Mouse (Mus musculus) E14TG2a.4 (cell line): Measurements from ENCODE around the gene Sfpq.

ENCODE experiments used
- H3K27me3 ChIP-seq: 2 replicates; pipeline ENCODE4 v1.6.1; 2014; ENCODE audit warnings: low read length, control low read depth; ENCODE audit not compliant: insufficient read depth
- H3K36me3 ChIP-seq: 2 replicates; pipeline ENCODE4 v1.6.1; 2014; ENCODE audit warnings: low read length, control low read depth; ENCODE audit not compliant: insufficient read depth
- H3K4me1 ChIP-seq: replicated peaks from 2 replicates; pipeline ENCODE4 v1.6.1; 2014; ENCODE audit warnings: low read depth, low read length, control low read depth
- H3K4me3 ChIP-seq: replicated peaks from 2 replicates; pipeline ENCODE4 v1.5.1; 2014; ENCODE audit warnings: mild to moderate bottlenecking, low read length
- H3K9me3 ChIP-seq: 2 replicates; pipeline ENCODE4 v1.6.1; 2014; ENCODE audit warnings: low read length, control low read depth
- CTCF ChIP-seq: conservative IDR thresholded peaks from 2 replicates; pipeline ENCODE4 v1.5.1; 2014; ENCODE audit warnings: low read length
- NANOG ChIP-seq: IDR thresholded peaks from 2 replicates; pipeline ENCODE4 v1.6.1; 2014; ENCODE audit warnings: borderline replicate concordance, low read length, mixed read lengths
- POU5F1 ChIP-seq: IDR thresholded peaks from 2 replicates; pipeline ENCODE4 v1.6.1; 2014; ENCODE audit warnings: low read length, borderline replicate concordance

The Sfpq gene

DNA sequence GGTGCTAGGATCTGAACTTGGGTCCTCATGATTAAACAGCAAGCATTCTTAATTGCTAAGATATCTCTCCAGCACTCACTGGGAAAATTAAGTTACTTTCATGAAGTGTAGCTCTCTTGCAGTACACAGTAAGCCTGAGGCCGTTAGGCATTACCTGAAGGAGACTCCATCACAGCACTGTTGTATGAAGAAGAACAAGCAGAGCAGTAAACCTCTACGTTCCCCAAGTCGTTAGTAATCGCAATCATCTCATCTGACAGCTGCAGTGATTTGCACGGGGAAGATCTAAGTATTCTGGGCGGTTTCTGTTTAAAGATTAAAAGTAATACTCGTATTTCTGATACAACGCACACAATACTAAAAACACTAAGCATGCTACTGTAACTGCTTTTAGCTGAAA, 30.0 kb downstream of the Sfpq start:
- peaks cover 51% of the 10 kb centered on the region for H3K4me1 ChIP-seq
- peaks cover 92% of the 10 kb centered on the region for H3K36me3 ChIP-seq
- TF ChIP-seq NANOG (no peak), CTCF (no peak), POU5F1 (no peak)
- H3K9me3 ChIP-seq, result no peaks in the 10 kb centered on the region
- no peak overlapping the region for H3K4me3 ChIP-seq
- no peaks in the 10 kb centered on the region for H3K27me3 ChIP-seq

DNA sequence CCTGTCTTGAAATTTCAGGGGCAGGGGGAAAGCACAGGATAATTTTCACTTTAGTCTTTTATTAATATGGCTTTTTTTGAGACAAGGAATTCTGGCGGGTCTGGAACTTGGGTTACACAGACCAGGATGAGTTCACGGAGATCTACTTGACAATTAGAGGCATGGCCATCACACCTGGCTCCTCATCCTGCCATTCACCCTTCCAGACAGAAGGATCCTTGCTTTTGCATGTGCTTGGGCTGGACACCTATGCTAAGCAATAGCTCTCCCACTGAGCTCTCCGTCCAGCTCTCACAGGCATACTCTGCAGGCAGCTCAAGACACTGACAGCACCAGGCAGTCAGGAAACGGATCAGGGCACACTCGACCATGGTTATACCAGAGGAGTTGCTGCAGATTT, 31.9 kb downstream of the Sfpq start:
- TF ChIP-seq CTCF (no peak), POU5F1 (no peak), NANOG (no peak)
- Histone ChIP-seq H3K36me3 (peaks cover 92% of the 10 kb centered on the region), H3K4me3 (no peak overlapping the region), H3K9me3 (no peaks in the 10 kb centered on the region), H3K27me3 (no peaks in the 10 kb centered on the region), H3K4me1 (peaks cover 60% of the 10 kb centered on the region)

DNA sequence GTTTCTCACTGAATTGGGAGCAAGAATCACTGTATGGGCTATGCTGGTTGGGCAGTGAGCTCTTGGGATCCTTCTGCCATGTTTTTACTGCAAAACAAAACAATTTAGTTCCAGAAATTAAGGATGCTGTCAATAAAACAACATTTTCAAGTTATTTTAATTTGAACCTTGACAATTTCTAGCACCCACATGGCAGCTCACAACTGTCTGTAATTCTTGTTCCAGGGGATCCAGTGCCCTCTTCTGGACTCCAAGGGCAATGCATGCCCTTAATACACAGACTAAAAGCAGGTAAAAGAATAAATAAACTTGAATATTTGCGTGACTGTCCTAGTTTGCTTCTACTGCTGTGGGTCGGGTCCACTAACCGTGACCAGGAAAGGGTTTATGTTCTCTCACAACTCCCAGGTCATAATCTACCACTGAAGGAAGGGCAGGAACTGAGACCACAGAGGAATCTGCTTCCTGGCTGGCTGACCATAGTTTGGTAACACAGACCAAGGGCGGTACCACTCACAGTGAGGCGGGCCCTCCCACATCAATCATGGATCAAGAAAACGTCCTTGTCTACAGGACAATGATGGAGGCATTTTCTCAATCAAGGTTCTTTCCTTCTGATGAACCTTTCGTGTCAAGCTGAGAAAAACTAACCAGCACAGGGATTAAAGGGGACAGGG, 33.5 kb downstream of the Sfpq start:
- Histone ChIP-seq H3K27me3 (no peaks in the 10 kb centered on the region), H3K4me1 (peaks cover 70% of the 10 kb centered on the region), H3K4me3 (no peak overlapping the region), H3K9me3 (no peaks in the 10 kb centered on the region), H3K36me3 (peaks cover 92% of the 10 kb centered on the region)
- no peak for TF ChIP-seq NANOG
- TF ChIP-seq POU5F1, result no peak
- peak; percentile 90 for TF ChIP-seq CTCF

DNA sequence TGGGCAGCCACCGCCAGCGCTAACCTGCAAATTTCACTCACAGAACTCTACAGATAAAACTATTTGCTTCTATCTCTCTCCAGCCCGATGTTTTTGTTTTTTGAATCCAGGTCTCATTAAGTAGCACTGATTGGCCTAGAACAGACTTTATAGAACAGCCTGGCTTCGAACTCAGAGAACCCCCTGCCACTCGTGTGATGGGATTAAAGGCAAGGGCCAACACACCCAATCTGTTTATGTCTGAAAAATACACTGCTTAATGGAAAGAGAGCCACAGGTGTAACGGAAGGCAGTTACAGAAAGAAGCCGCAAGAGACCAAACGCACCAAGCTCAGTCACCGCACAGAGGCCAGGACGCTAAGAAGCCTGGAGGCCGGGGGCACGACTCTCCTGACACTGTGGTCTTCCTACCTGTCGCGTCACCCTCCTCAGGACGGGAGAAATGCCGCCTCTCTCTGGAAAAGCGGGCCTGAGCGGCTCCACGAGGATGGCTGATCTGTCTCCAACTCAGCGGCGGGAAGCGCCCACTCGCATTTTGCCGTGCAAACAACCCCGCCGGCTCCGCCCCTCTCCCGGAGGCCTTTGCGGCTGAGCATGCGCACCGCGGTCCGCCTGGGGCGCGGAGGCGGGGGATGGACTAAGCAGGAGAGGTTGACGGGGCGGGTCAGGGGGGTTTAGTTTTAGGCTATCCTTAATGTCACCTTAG, 39.6 kb downstream of the Sfpq start, which contains the start of gene Zmym1:
TSS of gene Zmym1 (minus strand) at position 568 of the 706 bp plus-strand sequence.
- TF ChIP-seq CTCF, result no peak
- no peak for TF ChIP-seq NANOG
- TF ChIP-seq POU5F1, result no peak
- H3K4me1 ChIP-seq, result peaks cover 69% of the 10 kb centered on the region
- peak within 1 kb of the TSS; percentile 95 for H3K4me3 ChIP-seq
- H3K36me3 ChIP-seq, result peaks cover 40% of the 10 kb centered on the region
- H3K9me3 ChIP-seq, result no peaks in the 10 kb centered on the region
- no peaks in the 10 kb centered on the region for H3K27me3 ChIP-seq

DNA sequence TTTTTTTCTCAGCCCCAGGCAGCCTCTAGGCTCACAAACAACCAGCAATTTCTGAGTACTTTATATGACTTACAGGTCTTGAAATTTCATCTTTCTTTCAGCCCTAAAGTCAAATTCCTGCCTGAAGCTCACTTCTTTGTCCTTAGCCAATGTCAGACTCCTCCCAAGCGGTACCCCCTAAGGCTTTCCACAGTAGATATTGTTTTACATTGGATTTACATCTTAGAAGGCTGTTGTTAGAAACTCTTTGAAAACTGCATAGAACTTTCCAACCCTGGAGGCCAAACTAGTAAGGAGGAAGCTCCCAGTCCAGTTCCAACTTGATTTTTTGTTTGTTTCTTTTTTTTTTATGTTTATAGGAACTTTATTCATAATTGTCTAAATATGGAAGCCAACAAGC, 42.9 kb downstream of the Sfpq start:
- Histone ChIP-seq H3K36me3 (peaks cover 9% of the 10 kb centered on the region), H3K9me3 (no peaks in the 10 kb centered on the region)
- TF ChIP-seq NANOG, result peak; percentile 39; the same call in 1 of the 2 replicates
- no peak for TF ChIP-seq CTCF
- TF ChIP-seq POU5F1, result no peak

DNA sequence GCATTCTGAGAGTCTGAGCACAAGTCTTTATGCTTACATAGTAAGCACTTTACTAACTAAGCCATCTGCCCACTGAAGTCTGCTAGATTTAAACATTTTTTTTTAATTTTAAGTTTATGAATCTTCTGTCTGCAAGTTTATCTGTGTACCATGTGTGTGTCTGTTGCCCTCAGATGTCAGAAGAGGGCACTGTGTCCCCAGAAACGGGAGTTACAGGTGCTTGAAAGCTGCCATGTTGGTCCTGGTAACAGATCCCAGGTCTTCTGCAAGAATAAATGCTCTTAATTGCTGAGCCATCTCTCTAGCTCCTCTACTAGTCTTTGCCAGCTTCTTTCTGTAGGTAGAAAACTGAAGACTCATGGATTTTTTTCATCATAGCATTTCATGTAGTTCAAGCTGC, 53.8 kb downstream of the Sfpq start:
- TF ChIP-seq CTCF, result peak; percentile 31
- no peak for TF ChIP-seq NANOG
- peaks cover 8% of the 10 kb centered on the region; the same call in 1 of the 2 replicates for H3K36me3 ChIP-seq

More for the DNA sequence above, 42.9 kb downstream of the Sfpq start:
- no peak overlapping the region for H3K4me3 ChIP-seq
- no peaks in the 10 kb centered on the region for H3K27me3 ChIP-seq
- H3K4me1 ChIP-seq, result peaks cover 48% of the 10 kb centered on the region

DNA sequence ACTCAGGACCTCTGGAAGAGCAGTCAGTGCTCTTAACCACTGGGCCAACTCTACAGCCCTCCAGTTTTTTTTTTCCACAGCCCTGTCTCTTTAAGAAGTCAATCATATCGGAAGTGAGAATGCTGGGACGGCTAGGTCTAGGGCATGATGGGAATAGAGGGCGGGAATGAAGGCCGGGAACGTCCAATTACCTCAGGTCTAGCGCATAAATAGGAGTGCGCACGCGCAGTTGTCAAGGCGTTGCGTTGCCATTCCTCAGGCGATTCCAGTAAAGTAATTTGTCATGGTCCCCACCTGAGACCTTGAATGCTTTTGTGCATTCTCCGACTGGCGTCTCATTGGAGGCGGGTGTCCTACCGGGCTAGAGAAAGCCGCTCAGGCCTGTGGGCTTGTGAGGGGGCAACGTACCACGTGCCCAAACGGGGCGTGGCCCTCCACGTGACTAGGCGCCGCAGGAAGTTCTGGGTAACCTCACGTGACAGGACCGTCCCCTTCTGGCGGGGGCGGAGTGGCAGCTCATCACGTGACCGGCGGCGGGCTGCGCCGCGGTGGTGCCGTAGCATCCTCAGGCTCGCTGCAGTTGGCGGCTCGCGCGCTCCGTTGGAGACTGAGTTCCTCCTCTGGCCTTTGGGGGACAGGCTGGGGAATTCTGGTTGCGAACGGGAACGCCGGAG, 55.9 kb downstream of the Sfpq start, which contains the start of gene Zmym6:
TSS of gene Zmym6 (plus strand) at position 509 of the 674 bp plus-strand sequence.
- TF ChIP-seq POU5F1 (no peak), NANOG (no peak), CTCF (no peak)
- H3K4me3 ChIP-seq, result peak within 1 kb of the TSS; percentile 90
- peaks cover 16% of the 10 kb centered on the region for H3K9me3 ChIP-seq
- peaks cover 30% of the 10 kb centered on the region for H3K4me1 ChIP-seq
- H3K27me3 ChIP-seq, result no peaks in the 10 kb centered on the region
- H3K36me3 ChIP-seq, result peaks cover 14% of the 10 kb centered on the region

More for the DNA sequence above, 53.8 kb downstream of the Sfpq start:
- H3K4me1 ChIP-seq, result peaks cover 16% of the 10 kb centered on the region
- peaks cover 29% of the 10 kb centered on the region for H3K9me3 ChIP-seq
- H3K27me3 ChIP-seq, result no peaks in the 10 kb centered on the region
- no peak overlapping the region for H3K4me3 ChIP-seq

DNA sequence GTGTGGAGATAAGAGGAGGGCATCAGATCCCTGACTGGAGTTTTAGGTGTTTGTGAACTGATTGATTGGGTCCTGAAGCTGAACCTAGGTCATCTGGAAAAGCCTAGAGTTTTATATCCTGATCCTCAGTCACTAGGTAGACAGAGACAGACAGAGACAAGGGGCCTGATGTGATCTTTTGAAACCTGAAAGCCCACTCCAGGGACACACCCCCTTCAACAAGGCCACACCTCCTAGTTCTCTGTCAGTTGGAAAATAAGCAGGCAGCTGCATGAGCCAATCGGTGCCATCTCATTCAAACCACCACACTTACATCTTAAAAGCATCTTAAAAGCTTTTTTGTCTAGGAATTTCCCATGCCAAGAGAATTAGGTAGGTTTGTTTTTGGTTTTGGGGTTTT, 59.7 kb downstream of the Sfpq start:
- Histone ChIP-seq H3K9me3 (no peaks in the 10 kb centered on the region), H3K36me3 (peaks cover 37% of the 10 kb centered on the region), H3K4me3 (no peak overlapping the region), H3K4me1 (peaks cover 30% of the 10 kb centered on the region), H3K27me3 (no peaks in the 10 kb centered on the region)
- TF ChIP-seq POU5F1, result no peak
- TF ChIP-seq NANOG, result no peak
- no peak for TF ChIP-seq CTCF
